Mouse (Mus musculus): ENCODE data around the gene Proz.

Gene Proz

DNA sequence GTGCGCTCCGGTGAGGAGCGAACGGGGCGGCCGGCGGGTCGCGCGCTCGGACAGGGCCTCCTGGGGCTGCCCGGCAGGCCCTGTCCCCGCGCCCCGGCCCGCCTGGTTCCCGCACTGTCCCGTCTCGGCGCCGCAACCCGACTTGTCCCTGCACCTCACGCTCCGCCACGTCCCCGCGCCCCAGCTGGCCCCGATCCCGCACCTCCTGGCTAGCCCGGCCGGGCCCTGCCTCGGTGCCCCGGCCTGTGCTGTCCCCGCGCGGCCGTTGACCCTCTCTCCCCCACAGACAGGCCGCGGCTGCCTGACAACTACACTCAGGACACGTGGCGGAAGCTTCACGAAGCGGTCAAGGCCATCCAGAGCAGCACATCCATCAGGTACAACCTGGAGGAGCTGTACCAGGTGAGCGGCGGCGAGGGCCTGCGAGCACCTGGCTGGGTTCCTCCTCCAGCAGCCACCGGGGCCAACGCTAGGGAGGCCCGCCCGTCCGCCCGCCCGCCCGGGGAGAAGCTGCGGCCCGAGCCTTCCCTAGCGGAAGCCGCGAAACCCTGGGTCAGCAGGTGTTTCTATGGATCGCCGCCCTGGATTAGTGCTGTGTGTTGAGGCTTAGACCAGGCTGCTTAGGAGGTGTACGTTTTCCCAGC, 45.3 kb downstream of the Proz start:
- DNase-seq (ENCODE audit: low spot score in 2 of 2), result peak in 1 of 2 experiments; percentile 66

- DNase-seq (ENCODE audit: low spot score in 2 of 2), result no peak
Observed at GRCm38 (mm10) chr8:13107990-13108638, 47.4 kb downstream of the Proz start.

DNA sequence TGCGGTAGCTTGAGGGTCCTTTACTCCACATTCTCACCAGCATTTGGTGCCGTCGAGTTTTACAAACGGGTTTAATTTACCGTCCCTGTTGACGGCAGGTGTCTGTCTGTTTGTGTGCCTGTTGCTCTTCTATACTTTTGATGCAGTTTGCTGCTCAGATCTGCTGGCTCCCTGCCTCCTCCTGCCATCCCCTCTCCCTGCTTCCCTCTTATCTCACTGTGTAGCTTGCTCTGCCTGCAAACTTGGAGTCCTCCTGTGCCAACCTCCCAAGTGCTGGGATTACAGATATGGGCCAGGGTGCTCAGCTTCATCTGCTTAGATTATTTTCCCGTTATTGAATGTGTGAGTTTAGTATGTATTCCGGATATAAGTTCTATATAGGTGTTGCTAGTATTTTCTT, 48.3 kb downstream of the Proz start:
- no peak for DNase-seq (ENCODE audit: low spot score in 2 of 2)

DNA sequence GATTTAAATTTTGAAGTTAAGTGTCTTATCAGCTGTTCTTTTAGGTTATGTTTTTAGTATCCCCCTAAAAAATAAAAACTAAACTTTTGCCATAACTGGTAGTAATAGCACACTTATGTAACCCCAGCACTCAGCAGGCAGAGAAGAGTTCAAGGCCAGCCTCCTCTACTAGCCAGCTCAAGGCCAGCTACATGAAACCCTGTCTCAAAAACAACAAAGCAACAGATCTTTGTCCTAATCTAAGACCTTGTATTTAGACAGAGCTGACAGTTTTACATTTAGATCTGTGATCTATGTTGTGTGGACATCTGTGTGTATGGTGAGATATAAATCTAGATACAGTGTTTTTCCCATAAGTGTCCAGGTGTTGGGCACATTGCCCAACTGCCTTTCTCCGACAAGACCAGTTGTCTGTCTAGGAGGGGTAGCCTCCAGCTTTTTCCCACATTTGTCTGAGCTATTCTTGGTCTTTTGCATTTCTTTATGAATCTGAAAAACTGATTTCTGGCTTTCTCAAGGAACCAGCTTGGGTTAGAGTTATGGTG, 48.8 kb downstream of the Proz start:
- DNase-seq (ENCODE audit: low spot score in 2 of 2), result no peak

- DNase-seq (ENCODE audit: low spot score in 2 of 2), result no peak
Observed at GRCm38 (mm10) chr8:13111917-13112316, 51.2 kb downstream of the Proz start.

- no peak for DNase-seq (ENCODE audit: low spot score in 2 of 2)
Observed at GRCm38 (mm10) chr8:13113232-13113631, 52.5 kb downstream of the Proz start.

- DNase-seq (ENCODE audit: low spot score in 2 of 2), result no peak
Observed at GRCm38 (mm10) chr8:13117096-13117495, 56.4 kb downstream of the Proz start.

DNA sequence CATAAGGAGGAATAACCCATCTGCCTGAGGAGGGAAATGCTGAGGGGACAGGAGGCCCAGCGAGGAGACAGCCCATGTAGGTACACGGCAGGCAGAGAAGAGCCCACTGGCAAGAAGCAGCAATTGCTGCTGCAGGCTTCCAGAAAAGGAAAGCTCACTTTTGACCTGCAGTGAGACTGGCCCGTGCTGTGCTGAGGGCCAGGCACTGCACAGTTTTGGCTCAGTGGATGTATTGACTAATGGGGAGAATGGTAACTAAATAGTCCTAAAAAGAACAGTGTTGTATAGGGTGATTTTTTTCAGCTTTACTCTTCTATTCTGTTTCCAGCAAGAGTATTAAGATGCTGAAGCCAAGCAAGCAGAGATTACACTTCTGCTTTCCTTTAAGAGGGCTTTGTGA, 57.8 kb downstream of the Proz start:
- DNase-seq (ENCODE audit: low spot score in 2 of 2), result no peak

DNA sequence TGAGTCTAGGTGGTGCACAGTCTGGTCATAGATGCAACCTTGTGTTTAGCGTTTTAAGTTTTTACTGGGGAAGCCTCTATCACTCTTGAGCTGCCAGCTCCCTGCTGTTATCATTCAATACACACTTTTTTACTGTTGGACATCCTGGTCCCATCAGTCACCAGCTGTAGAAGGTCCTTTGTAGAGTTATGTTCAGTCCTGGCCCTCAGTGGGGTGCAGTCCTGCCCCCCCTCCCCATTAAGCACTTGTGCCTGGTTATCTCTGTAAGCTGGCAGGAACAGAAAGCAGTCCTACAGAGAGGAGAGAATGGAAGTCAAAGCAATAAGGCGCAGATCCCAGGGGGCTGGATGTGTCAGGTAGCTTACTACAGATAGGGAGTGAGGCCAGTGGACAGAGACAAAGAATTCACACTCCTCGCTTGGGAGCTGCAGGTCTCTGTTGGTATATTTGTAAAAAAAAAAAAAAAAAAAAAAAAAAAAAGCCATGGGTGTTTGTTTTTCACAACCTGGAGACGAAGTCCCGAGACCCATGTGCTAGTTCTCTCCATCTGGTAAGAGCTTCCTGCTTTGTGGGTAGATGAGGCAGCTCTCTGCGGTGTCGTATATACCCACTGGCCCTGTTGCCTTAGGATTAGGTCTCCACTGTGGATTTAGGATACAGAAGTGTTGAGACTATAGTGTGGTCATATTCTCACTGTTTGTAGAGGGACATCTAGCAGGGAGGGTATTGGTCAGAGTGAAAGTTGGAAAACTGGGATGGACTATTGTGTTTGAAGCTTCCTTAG, 60.4 kb downstream of the Proz start:
- no peak for DNase-seq (ENCODE audit: low spot score in 2 of 2)

DNA sequence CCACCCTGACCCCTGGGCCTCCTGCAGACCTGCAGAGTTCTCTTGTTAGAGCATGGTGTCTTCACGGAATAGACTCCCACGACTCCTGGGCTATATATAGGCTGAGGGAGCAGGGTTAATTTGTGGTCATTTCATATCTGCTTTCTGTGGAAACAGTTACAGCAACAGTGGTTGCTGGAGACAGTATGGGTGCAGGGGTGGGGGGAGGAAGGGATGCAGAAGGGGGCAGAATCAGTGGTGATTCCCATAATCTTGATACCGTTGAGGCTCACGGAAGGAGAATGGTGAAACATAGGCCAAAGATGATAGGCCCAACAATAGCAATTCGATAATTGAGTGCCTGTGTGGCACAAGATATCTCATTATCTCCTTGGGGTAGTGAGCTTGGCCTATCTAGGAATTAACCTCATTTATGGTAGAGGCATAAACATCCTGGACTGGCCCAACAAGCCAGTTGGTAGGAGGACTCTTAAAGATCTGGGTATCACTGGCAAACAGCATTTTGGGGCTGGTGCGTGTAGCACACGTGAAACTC, 62.2 kb downstream of the Proz start:
- DNase-seq (ENCODE audit: low spot score in 2 of 2), result no peak

- DNase-seq (ENCODE audit: low spot score in 2 of 2), result no peak
Observed at GRCm38 (mm10) chr8:13124897-13125296, 64.2 kb downstream of the Proz start.
